Mouse (Mus musculus): ENCODE measurements around the gene Sqstm1.
A peak's percentile ranks its signal among the peaks of the same experiment; 100 is the strongest.

- no peak for TF ChIP-seq POLR2A (IDR thresholded peaks at IDR 0.05; ENCODE audit: extremely low read depth, insufficient read depth, low read length)
- TF ChIP-seq CTCF (IDR thresholded peaks at IDR 0.05; ENCODE audit: low read depth, low read length), result 0 out of 2 replicates have a peak, but pooled peaks have one; percentile 15
These were observed 16.6 kb downstream of the Sqstm1 start for GRCm38 (mm10) chr11:50194070-50194469.

Data from liver, adult 2 months (tissue).